ENCODE assay signal across 21 mouse cellular contexts in genomic region chr16:8685087-8685486, GRCm38 (mm10). TPM values are rescaled to one million over a fixed set of nuclear protein-coding genes. Genes with fewer than 3 reads are reported as not detected.
DNase-seq lines count a peak whose midpoint lies in the region; ATAC-seq lines count a peak whose summit lies in the region.
"Had no signal": no experiment of that assay in that cellular context is flagged by ENCODE, and none has a peak within 500 bp of the region (broad histone marks: within the 10 kb centered on the region; RNA-seq: fewer than 3 reads in every experiment).

No protein-coding gene starts in this region.

- no peaks in the 10 kb centered on the region for H3K9me3 ChIP-seq in liver, embryonic 13.5 days (replicated peaks)
- H3K9me3 ChIP-seq: forebrain, embryonic 13.5 days; heart, embryonic 10.5 days; midbrain, embryonic 12.5 days; neural tube, embryonic 13.5 days had no signal

- H3K27me3 ChIP-seq in liver, embryonic 13.5 days = no peaks in the 10 kb centered on the region
- H3K27me3 ChIP-seq: forebrain, embryonic 13.5 days; midbrain, embryonic 12.5 days; neural tube, embryonic 13.5 days had no signal

- H3K4me1 ChIP-seq in liver, embryonic 13.5 days (replicated peaks) = peaks cover 71% of the 10 kb centered on the region
- H3K4me1 ChIP-seq: forebrain, embryonic 13.5 days; midbrain, embryonic 12.5 days; neural tube, embryonic 13.5 days had no signal

- no peak overlapping the region for H3K4me2 ChIP-seq in liver, embryonic 13.5 days
- H3K4me2 ChIP-seq: forebrain, embryonic 13.5 days; midbrain, embryonic 12.5 days; neural tube, embryonic 13.5 days had no signal

- peaks cover 62% of the 10 kb centered on the region for H3K36me3 ChIP-seq in liver, embryonic 13.5 days

- peak; percentile 84 for DNase-seq in heart, adult 11 months
- no peak for DNase-seq in heart, postnatal 4 days
- DNase-seq in brain, adult 2 months (ENCODE audit: low read depth, low spot score) = peak; percentile 88
- DNase-seq in cerebellum, adult 9-11 months = peak; percentile 83
- DNase-seq in liver, embryonic 13.5 days = no peak
- no peak for DNase-seq in lung, postnatal 10 days
- DNase-seq in Muller cell, postnatal 12 days (ENCODE audit: inconsistent ontology term) = no peak
- no peak for DNase-seq in gastrocnemius, adult 18-20 months (ENCODE audit: low spot score)
- DNase-seq: adrenal gland, postnatal 10 days; gastrocnemius, postnatal 25 days; layer of hippocampus, postnatal 36 days; lung, adult 2 months; right cerebral cortex, postnatal 25 days; thymus, postnatal 14 days had no signal

- H3K27ac ChIP-seq in liver, embryonic 13.5 days = peak overlapping the region; percentile 99
- H3K27ac ChIP-seq: forebrain, embryonic 13.5 days; heart, embryonic 10.5 days; macrophage; midbrain, embryonic 12.5 days; neural tube, embryonic 13.5 days had no signal

- no peak for ATAC-seq in liver, embryonic 13.5 days (ENCODE audit: low read depth)
- ATAC-seq: forebrain, embryonic 13.5 days had no signal

- H3K9ac ChIP-seq in liver, embryonic 13.5 days = peak overlapping the region; percentile 81
- H3K9ac ChIP-seq: forebrain, embryonic 13.5 days; midbrain, embryonic 12.5 days; neural tube, embryonic 13.5 days had no signal

- 73% methylated on average over 4 of the region's 4 CpGs for WGBS in liver, embryonic 13.5 days (ENCODE audit: insufficient replicate concordance)

- H3K4me3 ChIP-seq in liver, embryonic 13.5 days (replicated peaks) = no peak overlapping the region
- H3K4me3 ChIP-seq: forebrain, embryonic 13.5 days; heart, embryonic 10.5 days; midbrain, embryonic 12.5 days; neural tube, embryonic 13.5 days had no signal

RNA-seq across cellular contexts. Expression of gene Gm5767, which starts 4.5 kb away (rescaled TPM):
- total RNA-seq in heart, postnatal 4 days (2021) = not detected
- polyA plus RNA-seq in liver, embryonic 13.5 days (2015; fragmentation: Nextera tagmentation; extraction: Ambion mirVana) = not detected in 2 replicates
- not detected for total RNA-seq in gastrocnemius, adult 18-20 months (2021)
- total RNA-seq: adrenal gland, postnatal 10 days; gastrocnemius, postnatal 25 days; heart, postnatal 25 days; layer of hippocampus, postnatal 36 days; left cerebral cortex, postnatal 25 days had no signal
- polyA plus RNA-seq: forebrain, embryonic 13.5 days; heart, embryonic 10.5 days; lung, adult 2 months; macrophage; midbrain, embryonic 12.5 days; neural tube, embryonic 13.5 days had no signal

RNA-seq across cellular contexts. Expression of gene Carhsp1, which starts 13.1 kb away (rescaled TPM):
- total RNA-seq in heart, postnatal 4 days (2021) = 10 to 100 TPM; 52.8 to 56.0 TPM
- polyA plus RNA-seq in liver, embryonic 13.5 days (2015; fragmentation: Nextera tagmentation; extraction: Ambion mirVana) = 62.4 and 67.1 TPM in 2 replicates
- total RNA-seq in gastrocnemius, adult 18-20 months (2021) = 1 to 10 TPM; 4.7 to 7.9 TPM

RNA-seq across cellular contexts. Expression of gene Tmem186, which starts 47.6 kb away (rescaled TPM):
- total RNA-seq in heart, postnatal 4 days (2021) = 10 to 100 TPM; 12.7 to 13.1 TPM
- 11.2 and 11.8 TPM in 2 replicates for polyA plus RNA-seq in liver, embryonic 13.5 days (2015; fragmentation: Nextera tagmentation; extraction: Ambion mirVana)
- 10 to 100 TPM; 12.6 to 12.7 TPM for total RNA-seq in gastrocnemius, adult 18-20 months (2021)

RNA-seq across cellular contexts. Expression of gene Pmm2, which starts 47.6 kb away (rescaled TPM):
- 10 to 100 TPM; 36.5 to 39.0 TPM for total RNA-seq in heart, postnatal 4 days (2021)
- 37.0 and 38.5 TPM in 2 replicates for polyA plus RNA-seq in liver, embryonic 13.5 days (2015; fragmentation: Nextera tagmentation; extraction: Ambion mirVana)
- total RNA-seq in gastrocnemius, adult 18-20 months (2021) = 10 to 100 TPM; 18.9 to 20.1 TPM

Comparison
In these comparisons a context has a peak if more than half of its experiments do, and no peak if none do; other contexts are left out.
1. DNase-seq: peak in heart, adult 11 months (single experiment), brain, adult 2 months (single experiment) and cerebellum, adult 9-11 months (single experiment); none in heart, postnatal 4 days (single experiment), liver, embryonic 13.5 days (single experiment), lung, postnatal 10 days (single experiment), Muller cell, postnatal 12 days (single experiment) and gastrocnemius, adult 18-20 months (single experiment).
2. RNA of gene Carhsp1, which starts 13.1 kb away (total RNA-seq): 52.8 to 56.0 TPM in heart, postnatal 4 days; 4.7 to 7.9 TPM in gastrocnemius, adult 18-20 months; every median in the first group is over 4 times any median in the second.